Mouse (Mus musculus) liver, adult 2 months (tissue): ENCODE results near the gene Cpa4.

ENCODE experiments used
- CTCF ChIP-seq: fragments of 200-500 bp; IDR thresholded peaks from 2 replicates; pipeline ENCODE4 v1.5.1; 2011; ENCODE audit warnings: low read depth, low read length, control low read depth
- POLR2A ChIP-seq: fragments of 200-500 bp; IDR thresholded peaks from 2 replicates; pipeline ENCODE4 v1.6.1; 2011; ENCODE audit warnings: low read length, control low read depth; ENCODE audit not compliant: insufficient read depth; ENCODE audit errors: extremely low read depth

GRCm38 (mm10) chr6:30543851-30544250 lies 24.3 kb upstream of the Cpa4 start:
- TF ChIP-seq CTCF, result no peak
- no peak for TF ChIP-seq POLR2A
